Mouse (Mus musculus) C2C12 (cell line): ENCODE data around the gene Tmem178. TPM values are rescaled to one million over a fixed set of nuclear protein-coding genes. Genes with fewer than 3 reads are reported as not detected.

Source experiments
- H3K27me3 ChIP-seq: one replicate; pipeline ENCODE4 v1.6.1; 2011; ENCODE audit not compliant: control insufficient read depth, insufficient read depth, insufficient read length
- H3K36me3 ChIP-seq: one replicate; pipeline ENCODE4 v1.6.1; 2011; ENCODE audit not compliant: control insufficient read depth, insufficient read depth
- H3K4me3 ChIP-seq: one replicate; pipeline ENCODE4 v1.5.1; 2011; ENCODE audit warnings: mild to moderate bottlenecking, control low read depth; ENCODE audit not compliant: poor library complexity, insufficient read depth, severe bottlenecking
- H3K79me2 ChIP-seq: one replicate; pipeline ENCODE4 v1.6.1; 2011; ENCODE audit not compliant: control insufficient read depth, insufficient read depth
- H3K79me3 ChIP-seq: one replicate; pipeline ENCODE4 v1.6.1; 2011; ENCODE audit warnings: low read depth, control low read depth
- H3ac ChIP-seq: one replicate; pipeline ENCODE3; 2011; ENCODE audit warnings: low read depth; ENCODE audit not compliant: control insufficient read depth, insufficient read length
- CEBPB ChIP-seq: IDR thresholded peaks from one replicate; pipeline ENCODE4 v1.6.1; 2011; ENCODE audit warnings: low read depth, mild to moderate bottlenecking, control low read depth, moderate library complexity
- CTCF ChIP-seq: IDR thresholded peaks from one replicate; pipeline ENCODE4 v1.5.1; 2011; ENCODE audit not compliant: control insufficient read depth, insufficient read depth, insufficient read length
- FOSL1 ChIP-seq: IDR thresholded peaks from one replicate; pipeline ENCODE4 v1.8.0; 2011; ENCODE audit warnings: mild to moderate bottlenecking, low read length; ENCODE audit not compliant: poor library complexity, insufficient read depth, severe bottlenecking
- MAX ChIP-seq: IDR thresholded peaks from one replicate; pipeline ENCODE4 v1.6.1; 2011; ENCODE audit warnings: mild to moderate bottlenecking, control low read depth
- MYOD1 ChIP-seq: IDR thresholded peaks from one replicate; pipeline ENCODE4 v1.6.1; 2011; ENCODE audit warnings: low read depth; ENCODE audit not compliant: control insufficient read depth, insufficient read length
- MYOG ChIP-seq: IDR thresholded peaks from one replicate; pipeline ENCODE4 v1.6.1; 2011; ENCODE audit not compliant: control insufficient read depth, insufficient read length; ENCODE audit errors: extremely low read depth
- USF1 ChIP-seq: IDR thresholded peaks from one replicate; pipeline ENCODE4 v1.6.1; 2011; ENCODE audit warnings: low read depth, mild to moderate bottlenecking, control low read depth, moderate library complexity
- polyA plus RNA-seq: library from polyadenylated mRNA; unstranded; fragments of >200 nt; fragmentation: generic; extraction: Trizol; gene quantifications from one replicate; pipeline ENCODE4 v1.2.1, GENCODE M21; 2012; ENCODE audit warnings: missing spikeins

The Tmem178 gene
- polyA plus RNA-seq, 1 experiment: not detected

DNA sequence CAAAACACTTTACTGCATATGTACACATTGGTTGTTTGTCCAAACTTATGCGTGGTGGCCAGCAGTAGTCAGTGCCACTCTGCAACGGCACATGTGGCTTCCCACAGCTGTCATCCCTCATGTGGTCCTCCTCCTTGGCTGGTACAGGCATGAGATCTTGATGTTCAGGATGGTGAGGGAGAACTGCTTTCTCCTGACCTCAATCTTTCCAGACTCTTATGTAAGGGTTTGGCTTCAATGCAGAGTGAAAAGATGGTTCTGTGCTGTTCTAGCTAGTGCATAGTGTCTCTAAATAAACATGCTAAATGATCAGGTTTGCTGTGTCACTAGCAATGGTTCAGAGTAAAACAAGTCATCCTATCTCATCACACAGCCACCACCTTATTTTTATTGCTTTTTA is 17.3 kb upstream of the Tmem178 start:
- Histone ChIP-seq H3ac (no peak overlapping the region), H3K27me3 (peaks cover 40% of the 10 kb centered on the region), H3K79me3 (no peaks in the 10 kb centered on the region), H3K79me2 (no peaks in the 10 kb centered on the region), H3K36me3 (no peaks in the 10 kb centered on the region), H3K4me3 (no peak overlapping the region)
- TF ChIP-seq CEBPB (no peak), MYOG (no peak), FOSL1 (no peak), CTCF (no peak), USF1 (no peak), MYOD1 (no peak)

DNA sequence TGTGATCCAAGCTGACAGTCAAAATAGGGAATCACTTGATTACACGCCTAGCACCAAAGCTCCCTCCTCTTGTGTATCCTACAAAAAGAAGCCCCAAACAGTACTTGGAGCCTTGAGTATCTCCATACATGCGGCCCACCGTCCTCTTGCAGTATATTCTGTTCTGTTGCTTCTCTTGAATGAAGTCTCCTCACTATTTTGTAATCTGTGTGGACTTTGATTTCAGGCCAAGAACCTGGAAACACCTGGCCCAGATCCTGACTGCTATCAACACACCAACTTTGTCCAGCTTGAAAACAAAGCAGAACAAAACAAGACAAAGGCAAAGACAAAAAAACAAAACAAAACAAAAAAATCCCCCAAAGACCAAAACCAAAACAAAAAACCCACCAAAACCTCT is 11.7 kb upstream of the Tmem178 start:
- no peaks in the 10 kb centered on the region for H3K79me2 ChIP-seq
- H3K79me3 ChIP-seq: no peaks in the 10 kb centered on the region
- H3K4me3 ChIP-seq: no peak overlapping the region
- TF ChIP-seq MAX: no peak
- no peak for TF ChIP-seq USF1
- no peak for TF ChIP-seq MYOD1
- TF ChIP-seq CEBPB: no peak
- TF ChIP-seq CTCF: no peak
- TF ChIP-seq MYOG: no peak
- TF ChIP-seq FOSL1: no peak
- peaks cover 51% of the 10 kb centered on the region for H3K27me3 ChIP-seq
- no peaks in the 10 kb centered on the region for H3K36me3 ChIP-seq
- no peak overlapping the region for H3ac ChIP-seq

DNA sequence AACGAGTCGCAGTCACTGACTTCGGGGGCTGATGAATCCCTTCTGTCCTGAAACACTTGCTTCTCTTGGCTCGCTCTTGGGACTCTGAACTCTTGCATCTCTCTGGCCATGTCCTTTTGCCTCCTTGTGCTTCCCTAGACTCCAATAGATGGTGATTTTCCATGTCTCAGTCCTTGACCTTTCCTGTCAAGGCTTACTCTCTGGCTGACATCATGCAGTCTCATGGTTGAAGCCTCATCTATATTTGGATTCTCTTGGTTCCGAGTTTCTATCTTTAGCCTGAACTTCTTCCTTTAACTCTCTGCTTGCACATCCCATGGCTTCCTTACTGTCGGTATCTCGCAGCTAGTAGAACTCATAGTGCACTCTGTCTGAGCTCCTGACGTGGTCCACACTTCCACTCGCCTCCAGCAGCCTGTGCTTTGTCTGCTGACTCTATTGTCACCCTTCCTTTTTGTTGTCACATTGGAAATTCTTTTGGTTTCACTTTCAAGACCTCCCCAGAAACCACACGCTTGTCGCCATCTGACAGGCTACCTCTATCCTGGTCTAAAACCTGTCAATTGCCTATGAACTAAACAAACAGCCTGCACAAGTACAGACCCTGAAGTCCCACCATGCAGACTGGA is 10.9 kb upstream of the Tmem178 start:
- Histone ChIP-seq H3K4me3 (no peak overlapping the region), H3K36me3 (no peaks in the 10 kb centered on the region)

DNA sequence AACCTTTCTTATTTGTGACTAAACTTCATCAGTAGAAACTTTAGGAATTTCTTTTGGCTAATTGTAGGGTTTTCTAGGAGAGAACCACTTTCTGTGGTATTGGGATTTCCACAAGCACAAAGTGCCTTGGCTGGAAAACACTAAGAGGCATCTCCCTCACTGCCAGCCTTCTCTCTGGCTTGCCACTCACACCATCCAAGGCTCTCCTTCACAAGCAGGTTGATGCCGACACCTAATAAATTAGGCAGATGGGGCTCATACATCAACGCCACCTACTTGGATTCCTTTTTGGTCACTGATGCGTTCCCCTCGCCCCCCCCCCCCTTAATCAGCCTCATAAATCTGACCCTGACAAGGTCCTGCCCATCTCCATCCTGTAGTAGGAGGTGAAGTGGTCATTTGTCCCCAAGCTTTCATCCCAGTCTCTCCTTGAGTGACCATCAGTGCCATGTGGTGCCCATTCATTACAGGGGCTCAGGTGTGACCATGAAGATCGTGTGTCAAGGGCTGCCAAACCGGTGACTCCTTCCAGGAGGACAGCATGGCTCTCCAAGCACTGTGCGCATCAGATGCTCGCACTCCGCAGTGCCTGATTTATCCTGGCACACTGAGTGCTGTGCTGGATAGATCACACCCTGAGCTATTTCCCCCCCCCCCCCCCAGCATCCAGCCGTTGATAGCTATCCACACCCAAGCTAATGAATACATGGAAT is 8.5 kb upstream of the Tmem178 start:
- Histone ChIP-seq H3ac (no peak overlapping the region), H3K4me3 (no peak overlapping the region), H3K79me2 (no peaks in the 10 kb centered on the region), H3K79me3 (no peaks in the 10 kb centered on the region), H3K36me3 (no peaks in the 10 kb centered on the region), H3K27me3 (peaks cover 46% of the 10 kb centered on the region)
- TF ChIP-seq CEBPB: no peak
- no peak for TF ChIP-seq USF1
- no peak for TF ChIP-seq MAX
- no peak for TF ChIP-seq MYOD1
- TF ChIP-seq FOSL1: no peak
- TF ChIP-seq MYOG: no peak
- TF ChIP-seq CTCF: no peak

More for the DNA sequence above, 10.9 kb upstream of the Tmem178 start:
- H3ac ChIP-seq: no peak overlapping the region
- no peak for TF ChIP-seq USF1
- TF ChIP-seq MYOG: no peak
- TF ChIP-seq MAX: no peak
- TF ChIP-seq CTCF: no peak
- TF ChIP-seq CEBPB: no peak
- TF ChIP-seq MYOD1: no peak
- no peaks in the 10 kb centered on the region for H3K79me2 ChIP-seq
- peaks cover 52% of the 10 kb centered on the region for H3K27me3 ChIP-seq
- no peaks in the 10 kb centered on the region for H3K79me3 ChIP-seq

DNA sequence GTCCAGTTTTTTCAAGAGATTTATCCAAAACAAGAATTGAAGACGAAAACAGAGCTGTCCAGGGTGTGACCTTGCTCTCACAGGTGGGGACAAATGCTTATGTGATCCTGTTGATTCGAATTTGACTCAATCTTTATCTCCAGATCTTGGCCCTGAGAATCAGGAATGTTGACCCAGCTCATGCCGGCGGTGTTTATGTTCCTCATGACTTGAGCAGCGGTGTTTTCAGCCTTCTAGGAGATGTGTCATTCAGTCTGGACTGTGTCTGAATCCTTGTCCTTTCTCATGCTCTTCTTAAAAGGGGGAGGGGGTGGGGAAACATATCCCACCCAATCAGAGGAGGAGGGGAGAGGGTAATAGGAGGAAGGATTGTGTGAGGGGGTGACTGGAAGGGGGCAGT is 7.9 kb upstream of the Tmem178 start:
- Histone ChIP-seq H3K27me3 (peaks cover 46% of the 10 kb centered on the region), H3K79me3 (no peaks in the 10 kb centered on the region), H3ac (no peak overlapping the region), H3K79me2 (no peaks in the 10 kb centered on the region), H3K36me3 (no peaks in the 10 kb centered on the region), H3K4me3 (no peak overlapping the region)
- no peak for TF ChIP-seq CEBPB
- no peak for TF ChIP-seq MYOD1
- TF ChIP-seq FOSL1: no peak
- no peak for TF ChIP-seq USF1
- TF ChIP-seq CTCF: no peak
- no peak for TF ChIP-seq MYOG
- TF ChIP-seq MAX: no peak

DNA sequence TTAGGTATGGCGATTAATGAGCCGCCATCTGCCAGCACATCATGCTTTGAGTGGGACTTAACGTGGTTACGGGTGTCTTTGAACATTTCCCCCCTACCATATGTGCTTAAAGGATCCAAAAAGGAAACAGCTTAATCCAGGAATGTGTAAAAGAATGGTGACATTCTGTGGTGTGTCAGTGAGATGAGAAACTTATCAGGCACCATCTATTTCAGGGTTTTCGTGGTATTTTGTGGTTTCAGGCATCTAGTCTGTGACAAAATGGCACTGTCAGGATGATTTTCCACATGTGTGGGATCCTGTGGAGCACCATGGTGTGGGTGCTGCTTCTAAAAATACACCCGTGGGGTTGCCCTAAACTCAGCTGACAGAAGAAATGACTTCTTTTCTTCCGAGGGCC is 4.6 kb upstream of the Tmem178 start:
- peaks cover 48% of the 10 kb centered on the region for H3K27me3 ChIP-seq
- no peak overlapping the region for H3K4me3 ChIP-seq
- TF ChIP-seq USF1 (no peak), MYOD1 (no peak), CEBPB (no peak), MAX (no peak), MYOG (no peak), CTCF (no peak), FOSL1 (no peak)
- no peak overlapping the region for H3ac ChIP-seq
- H3K79me2 ChIP-seq: no peaks in the 10 kb centered on the region
- no peaks in the 10 kb centered on the region for H3K79me3 ChIP-seq
- no peaks in the 10 kb centered on the region for H3K36me3 ChIP-seq
